Mouse (Mus musculus): ENCODE data around the gene Cfap61.

GRCm38 (mm10) chr2:145903061-145903901 is 31.3 kb upstream of the Cfap61 start:
- peak; percentile 54 for TF ChIP-seq CTCF (IDR thresholded peaks at IDR 0.05; ENCODE audit: low read depth)
- TF ChIP-seq EP300 (IDR thresholded peaks at IDR 0.05; ENCODE audit: low read depth) = no peak
